Mouse (Mus musculus) olfactory bulb, adult 2 months (tissue): ENCODE measurements around the gene 4930452B06Rik. TPM values are rescaled to one million over a fixed set of nuclear protein-coding genes. Genes with fewer than 3 reads are reported as not detected.
"Not testable (repeated sequence)": the region's sequence is repeated elsewhere in the genome, so short reads cannot be mapped to it uniquely, and the experiment has no call there.

Experiments
- H3K27ac ChIP-seq: fragments of 200-500 bp; 2 replicates; pipeline ENCODE4 v1.5.1; 2012; ENCODE audit warnings: low read depth, low read length; ENCODE audit not compliant: insufficient read depth
- H3K4me1 ChIP-seq: fragments of 200-500 bp; 2 replicates; pipeline ENCODE4 v1.6.1; 2012; ENCODE audit warnings: low read length; ENCODE audit not compliant: control insufficient read depth, insufficient read depth
- H3K4me3 ChIP-seq: fragments of 200-500 bp; 2 replicates; pipeline ENCODE4 v1.5.1; 2012; ENCODE audit warnings: mild to moderate bottlenecking, low read depth, low read length, moderate library complexity; ENCODE audit not compliant: insufficient read depth
- CTCF ChIP-seq: fragments of 200-500 bp; IDR thresholded peaks from 2 replicates; pipeline ENCODE4 v1.5.1; 2012; ENCODE audit warnings: low read depth, mild to moderate bottlenecking, low read length, moderate library complexity; ENCODE audit not compliant: insufficient read depth
- POLR2A ChIP-seq: fragments of 200-500 bp; IDR thresholded peaks from 2 replicates; pipeline ENCODE4 v1.6.1; 2012; ENCODE audit warnings: mild to moderate bottlenecking, low read depth, low read length, moderate library complexity; ENCODE audit not compliant: insufficient read depth
- WGBS: fragments of 180-500 bp; shearing (Covaris S2); methylation state at CpG from one replicate; pipeline ENCODE4 v1.1.7; 2018; 5-methylcytosine and 5-hydroxymethylcytosine counted together
- polyA plus RNA-seq: library from polyadenylated mRNA; stranded (reverse); fragments of >200 nt; gene quantifications from 2 replicates; pipeline ENCODE4 v1.2.4, GENCODE M21; 2012; ENCODE audit warnings: low replicate concordance; ENCODE audit not compliant: missing spikeins, insufficient read depth, insufficient read length

Gene 4930452B06Rik
- polyA plus RNA-seq, 1 experiment = not detected

DNA sequence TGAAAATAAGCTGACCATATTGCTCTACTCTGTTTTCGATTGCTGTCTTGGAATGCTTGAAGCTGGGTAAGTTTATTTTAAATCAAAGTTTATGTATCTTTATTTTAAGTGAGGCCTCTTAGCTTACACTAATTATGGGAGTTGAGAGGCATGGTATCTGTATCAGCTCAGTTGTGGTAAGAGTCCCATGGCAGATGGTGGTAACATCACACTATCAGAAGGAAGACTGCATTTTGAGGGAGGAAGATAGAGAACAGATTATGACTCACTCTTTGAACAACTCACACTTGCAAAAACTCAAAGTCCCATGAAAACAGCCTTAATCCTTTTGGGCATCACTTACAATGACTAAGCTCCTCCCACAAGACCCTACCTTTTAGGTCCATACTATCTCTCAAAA lies 81.0 kb downstream of the 4930452B06Rik start:
- no peak overlapping the region for H3K4me3 ChIP-seq
- H3K4me1 ChIP-seq = no peaks in the 10 kb centered on the region
- no peak overlapping the region for H3K27ac ChIP-seq
- WGBS = 94% methylated on average over 1 of the region's 1 CpGs
- TF ChIP-seq CTCF = no peak
- TF ChIP-seq POLR2A = no peak

GRCm38 (mm10) chr14:8551006-8551405 lies 115.0 kb downstream of the 4930452B06Rik start:
- WGBS = 94% methylated on average over 2 of the region's 2 CpGs
- H3K4me3 ChIP-seq, H3K27ac ChIP-seq: not testable (repeated sequence)

GRCm38 (mm10) chr14:8549108-8549507 lies 116.9 kb downstream of the 4930452B06Rik start:
- no peak overlapping the region for H3K27ac ChIP-seq
- 81% methylated on average over 4 of the region's 4 CpGs for WGBS
- H3K4me3 ChIP-seq = no peak overlapping the region
- H3K4me1 ChIP-seq = no peaks in the 10 kb centered on the region
- TF ChIP-seq CTCF = no peak
- TF ChIP-seq POLR2A = no peak

More at GRCm38 (mm10) chr14:8551006-8551405, 115.0 kb downstream of the 4930452B06Rik start:
- not testable (repeated sequence) for H3K4me1 ChIP-seq

DNA sequence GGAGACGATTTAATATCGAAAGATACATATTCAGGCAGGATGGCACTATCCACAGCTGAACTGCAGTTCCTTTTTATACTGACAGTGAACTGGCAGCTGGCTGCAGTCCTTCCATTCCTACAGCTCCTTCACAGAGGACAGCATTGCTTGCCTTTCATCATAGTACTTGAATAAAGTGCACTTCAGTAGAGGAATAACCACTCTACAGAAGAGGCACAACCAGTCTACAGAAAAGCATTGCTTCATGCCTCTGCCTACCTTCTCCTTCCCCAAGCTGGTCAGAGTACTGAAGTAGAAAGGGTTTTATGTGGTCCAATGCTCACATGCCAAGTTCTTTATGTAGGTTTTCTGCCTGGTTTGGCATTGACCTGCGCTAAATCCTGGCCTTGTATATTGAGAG lies 130.0 kb downstream of the 4930452B06Rik start:
- Histone ChIP-seq H3K27ac (no peak overlapping the region), H3K4me3 (no peak overlapping the region), H3K4me1 (no peaks in the 10 kb centered on the region)
- TF ChIP-seq CTCF (no peak), POLR2A (no peak)
- 93% methylated on average over 3 of the region's 3 CpGs for WGBS

DNA sequence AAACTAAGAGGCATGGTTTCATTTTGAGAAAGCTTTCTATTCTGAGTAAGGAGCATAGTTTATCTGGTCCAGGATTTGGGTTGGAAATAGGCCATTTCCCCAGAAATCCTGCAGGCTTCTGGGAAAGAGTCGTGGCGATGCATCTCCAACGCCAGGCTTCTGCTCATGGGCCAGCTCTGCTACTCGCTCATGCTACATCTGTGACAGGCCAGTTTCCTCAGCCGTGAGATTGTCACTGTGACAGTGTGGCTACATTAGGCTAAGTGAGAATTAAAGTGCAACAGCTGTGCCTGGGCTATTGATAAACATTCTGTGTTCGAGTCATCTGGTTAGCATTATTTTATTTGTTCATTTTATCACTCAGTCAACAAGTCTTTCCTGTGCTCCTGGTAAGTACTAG lies 140.8 kb downstream of the 4930452B06Rik start:
- no peaks in the 10 kb centered on the region for H3K4me1 ChIP-seq
- TF ChIP-seq CTCF = no peak
- TF ChIP-seq POLR2A = no peak
- H3K4me3 ChIP-seq = no peak overlapping the region
- 92% methylated on average over 6 of the region's 6 CpGs for WGBS
- no peak overlapping the region for H3K27ac ChIP-seq

- TF ChIP-seq CTCF = no peak
- TF ChIP-seq POLR2A = no peak
- WGBS = 85% methylated on average over 6 of the region's 6 CpGs
Observed at GRCm38 (mm10) chr14:8517681-8518080, 148.4 kb downstream of the 4930452B06Rik start.

GRCm38 (mm10) chr14:8514071-8514470 lies 152.0 kb downstream of the 4930452B06Rik start:
- WGBS = 97% methylated on average over 3 of the region's 3 CpGs
- H3K27ac ChIP-seq = no peak overlapping the region

More at GRCm38 (mm10) chr14:8517681-8518080, 148.4 kb downstream of the 4930452B06Rik start:
- Histone ChIP-seq H3K4me3 (no peak overlapping the region), H3K4me1 (no peaks in the 10 kb centered on the region), H3K27ac (no peak overlapping the region)

DNA sequence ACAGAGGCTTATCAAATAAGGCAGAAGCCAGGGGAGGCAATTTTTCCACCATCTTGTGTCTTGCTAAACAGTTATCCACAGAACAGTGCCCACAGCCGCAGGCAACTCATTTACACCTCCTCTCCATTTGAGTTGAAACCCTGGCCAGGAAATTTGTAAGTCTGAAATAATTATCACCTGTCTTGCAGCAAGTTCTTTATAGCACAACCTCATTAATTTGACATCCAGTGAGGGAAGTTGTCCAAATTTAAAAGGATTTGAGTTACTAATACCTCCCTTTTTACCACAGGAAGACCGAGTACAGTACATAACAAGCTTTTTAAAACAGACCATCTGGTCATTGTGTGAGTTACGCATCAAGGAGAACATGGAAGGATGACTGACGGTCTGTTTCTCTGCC lies 154.8 kb downstream of the 4930452B06Rik start:
- Histone ChIP-seq H3K27ac (no peak overlapping the region), H3K4me1 (no peaks in the 10 kb centered on the region), H3K4me3 (no peak overlapping the region)
- 77% methylated on average over 4 of the region's 4 CpGs for WGBS
- TF ChIP-seq POLR2A (no peak), CTCF (no peak)

More at GRCm38 (mm10) chr14:8514071-8514470, 152.0 kb downstream of the 4930452B06Rik start:
- Histone ChIP-seq H3K4me1 (no peaks in the 10 kb centered on the region), H3K4me3 (no peak overlapping the region)
- TF ChIP-seq CTCF (no peak), POLR2A (no peak)

DNA sequence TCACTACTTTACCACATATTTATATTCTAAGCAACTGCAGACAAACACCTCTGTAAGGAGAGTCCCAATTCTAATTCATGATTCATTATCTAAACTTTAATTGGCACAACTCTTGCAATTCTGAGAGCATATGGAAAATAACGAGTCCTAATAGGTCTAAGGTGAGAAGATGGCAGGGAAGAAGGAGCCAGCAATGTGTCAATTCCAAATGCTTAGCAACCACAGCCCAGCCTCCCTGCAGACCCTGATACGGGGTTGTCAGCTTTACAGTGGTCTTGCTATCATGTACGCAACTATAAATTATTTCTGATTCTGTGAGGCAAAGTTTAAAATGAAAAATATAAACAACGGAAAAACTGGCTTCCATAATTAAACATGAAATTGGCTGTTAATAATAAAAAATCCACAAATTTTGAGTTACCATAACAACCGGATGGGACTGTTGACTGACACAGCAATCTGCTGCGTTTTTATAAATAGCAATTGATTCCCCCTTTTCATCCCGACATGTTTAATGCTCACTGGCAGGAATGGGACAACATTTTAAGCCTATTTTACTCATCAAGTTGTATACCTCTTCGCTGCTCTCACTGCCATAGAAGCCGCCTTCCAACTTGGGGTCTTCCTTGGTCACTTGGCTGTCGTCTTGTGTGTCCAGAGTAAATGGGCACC lies 155.6 kb downstream of the 4930452B06Rik start:
- no peak for TF ChIP-seq CTCF
- no peak for TF ChIP-seq POLR2A
- Histone ChIP-seq H3K4me3 (no peak overlapping the region), H3K27ac (no peak overlapping the region), H3K4me1 (no peaks in the 10 kb centered on the region)
- 90% methylated on average over 10 of the region's 10 CpGs for WGBS
